Mouse (Mus musculus) heart, embryonic 11.5 days (tissue): Measurements from ENCODE around the gene Tnfsf13. TPM values are rescaled to one million over a fixed set of nuclear protein-coding genes. Genes with fewer than 3 reads are reported as not detected.

Experiments used
- microRNA counts: library from miRNA; unstranded; fragments of <30 nt; microRNA quantifications from one replicate; lab custom pipeline; 2015
- microRNA-seq: library from miRNA; unstranded; fragments of <30 nt; microRNA quantifications from one replicate; pipeline ENCODE4, GENCODE M21; 2016; ENCODE audit warnings: borderline number of aligned reads
- polyA plus RNA-seq: library from polyadenylated mRNA; unstranded; fragments of >200 nt; fragmentation: Nextera tagmentation; extraction: Ambion mirVana; gene quantifications from 2 replicates; pipeline ENCODE4 v1.2.1, GENCODE M21; 2014

Gene Tnfsf13
- polyA plus RNA-seq, 1 experiment from 2014 or later = not detected

MicroRNAs within 50 kb of the gene (microRNA counts, 519-probe panel; counts per million panel counts)
- 32.2 counts per million for microRNA mmu-miR-1934 (lab: Ali Mortazavi, UCI)
- microRNA mmu-miR-467f (lab: Ali Mortazavi, UCI) = 2,492 counts per million, percentile 6 among the panel's probes with 10 or more counts

Small RNA genes lying within 50 kb of the gene (microRNA-seq; reads per million reads assigned to microRNA genes)
- 5.4 reads per million, percentile 40 among the genes with 10 or more reads in this experiment for gene Mir1934
- not detected for gene Mir467f

Other genes starting within 250 kb of the Tnfsf13 start
- gene Dnah2, start 136.7 kb downstream of the Tnfsf13 start, polyA plus RNA-seq = 0.20 and 1.3 TPM in 2 replicates
- 15.2 and 19.0 TPM in 2 replicates for gene Efnb3, start 125.6 kb downstream of the Tnfsf13 start, polyA plus RNA-seq
- gene Wrap53, start 105.5 kb downstream of the Tnfsf13 start, polyA plus RNA-seq = 20.3 and 22.9 TPM in 2 replicates
- 103 and 107 TPM in 2 replicates for gene Trp53, start 105.4 kb downstream of the Tnfsf13 start, polyA plus RNA-seq
- 31.0 and 36.2 TPM in 2 replicates for gene Atp1b2, start 79.8 kb downstream of the Tnfsf13 start, polyA plus RNA-seq
- 1.5 TPM in 1 of 2 replicates, not detected in the other for gene Shbg, start 67.9 kb downstream of the Tnfsf13 start, polyA plus RNA-seq
- 15.2 and 16.4 TPM in 2 replicates for gene Sat2, start 63.8 kb downstream of the Tnfsf13 start, polyA plus RNA-seq
- gene Fxr2, start 52.8 kb downstream of the Tnfsf13 start, polyA plus RNA-seq = 21.1 and 29.0 TPM in 2 replicates
- not detected in 2 replicates for gene Sox15, start 30.5 kb downstream of the Tnfsf13 start, polyA plus RNA-seq
- gene Mpdu1, start 23.1 kb downstream of the Tnfsf13 start, polyA plus RNA-seq = 16.5 and 35.1 TPM in 2 replicates
- 4.2 and 4.7 TPM in 2 replicates for gene Cd68, start 19.6 kb downstream of the Tnfsf13 start, polyA plus RNA-seq
- gene Eif4a1, start 13.4 kb downstream of the Tnfsf13 start, polyA plus RNA-seq = 530 and 592 TPM in 2 replicates
- 70.2 and 81.4 TPM in 2 replicates for gene Senp3, start 3.7 kb downstream of the Tnfsf13 start, polyA plus RNA-seq
- gene Tnfsf12, start 10.1 kb upstream of the Tnfsf13 start, polyA plus RNA-seq = 4.4 TPM in 2 replicates
- gene Tnfsfm13, start 10.3 kb upstream of the Tnfsf13 start, polyA plus RNA-seq = 3.0 and 4.2 TPM in 2 replicates
- 29.0 and 36.7 TPM in 2 replicates for gene Polr2a, start 72.9 kb upstream of the Tnfsf13 start, polyA plus RNA-seq
- 0.10 TPM in 1 of 2 replicates, not detected in the other for gene Slc35g3, start 76.2 kb upstream of the Tnfsf13 start, polyA plus RNA-seq
- gene Zbtb4, start 80.1 kb upstream of the Tnfsf13 start, polyA plus RNA-seq = 2.1 and 3.1 TPM in 2 replicates
- 3.7 and 4.5 TPM in 2 replicates for gene Chrnb1, start 110.2 kb upstream of the Tnfsf13 start, polyA plus RNA-seq
- gene Fgf11, start 116.1 kb upstream of the Tnfsf13 start, polyA plus RNA-seq = 1.5 and 2.5 TPM in 2 replicates
- gene Tmem102, start 119.8 kb upstream of the Tnfsf13 start, polyA plus RNA-seq = 1.1 and 1.5 TPM in 2 replicates
- not detected in 2 replicates for gene Gm39566, start 129.5 kb upstream of the Tnfsf13 start, polyA plus RNA-seq
- gene Spem2, start 132.7 kb upstream of the Tnfsf13 start, polyA plus RNA-seq = not detected in 2 replicates
- not detected in 2 replicates for gene Spem1, start 136.4 kb upstream of the Tnfsf13 start, polyA plus RNA-seq
- 3.1 and 3.3 TPM in 2 replicates for gene Nlgn2, start 152.0 kb upstream of the Tnfsf13 start, polyA plus RNA-seq
- 321 and 331 TPM in 2 replicates for gene Tmem256, start 152.7 kb upstream of the Tnfsf13 start, polyA plus RNA-seq
- 65.9 and 75.2 TPM in 2 replicates for gene Plscr3, start 160.6 kb upstream of the Tnfsf13 start, polyA plus RNA-seq
- 0.23 and 0.39 TPM in 2 replicates for gene Tnk1, start 172.9 kb upstream of the Tnfsf13 start, polyA plus RNA-seq
- not detected in 2 replicates for gene Tmem95, start 192.2 kb upstream of the Tnfsf13 start, polyA plus RNA-seq
- 3.3 and 3.8 TPM in 2 replicates for gene Kctd11, start 195.6 kb upstream of the Tnfsf13 start, polyA plus RNA-seq
- 7.2 and 8.1 TPM in 2 replicates for gene Acap1, start 209.8 kb upstream of the Tnfsf13 start, polyA plus RNA-seq
- gene 2810408A11Rik, start 215.2 kb upstream of the Tnfsf13 start, polyA plus RNA-seq = 5.3 and 5.8 TPM in 2 replicates
- gene Neurl4, start 215.3 kb upstream of the Tnfsf13 start, polyA plus RNA-seq = 9.3 and 10.8 TPM in 2 replicates
- gene Gps2, start 228.1 kb upstream of the Tnfsf13 start, polyA plus RNA-seq = 53.2 and 62.2 TPM in 2 replicates
- gene Eif5a, start 236.2 kb upstream of the Tnfsf13 start, polyA plus RNA-seq = 1,428 and 1,516 TPM in 2 replicates